ENCODE assay signal across 8 mouse cellular contexts in the genomic region with DNA sequence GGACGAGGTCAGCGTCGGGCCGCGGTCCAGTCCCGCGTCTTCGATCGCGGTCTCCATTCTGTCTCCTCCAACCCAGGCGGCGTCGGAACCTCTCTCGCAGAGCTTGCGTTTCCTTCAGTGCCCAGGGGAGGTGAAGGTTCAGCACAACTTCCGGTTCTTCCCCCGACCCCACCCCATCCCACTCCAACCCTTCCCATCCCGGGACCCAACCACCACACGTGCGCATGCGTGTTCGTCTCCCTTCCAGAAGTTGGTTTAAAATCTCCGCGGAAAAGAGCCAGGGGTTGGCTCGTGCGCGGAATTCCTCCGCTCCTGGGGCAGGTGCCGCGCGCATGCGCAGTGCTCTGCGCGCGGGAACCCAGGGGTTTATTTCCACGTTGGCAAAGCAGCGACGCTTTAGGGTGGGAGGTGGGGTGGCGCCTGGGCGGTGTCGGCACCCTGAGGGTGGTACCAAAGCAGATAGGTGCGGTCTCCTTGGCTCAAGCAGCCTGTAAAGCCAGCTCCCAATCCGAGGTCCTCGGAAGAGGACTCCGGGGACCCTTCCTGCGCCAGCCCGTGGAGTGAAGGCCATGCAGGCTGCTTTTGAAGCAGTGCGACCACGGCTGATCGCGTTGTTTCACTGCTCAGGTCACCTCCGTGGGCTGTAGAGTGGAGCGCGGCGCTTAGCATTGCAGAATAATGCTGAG. TPM values are rescaled to one million over a fixed set of nuclear protein-coding genes. Genes with fewer than 3 reads are reported as not detected.
DNase-seq lines count a peak whose midpoint lies in the region; ATAC-seq and TF ChIP-seq lines count a peak whose summit lies in the region.

A gene (minus strand): TSS at position 145 of the 686 bp plus-strand sequence.

- no peak for TF ChIP-seq RAD21 in MEL (IDR thresholded peaks at IDR 0.05; ENCODE audit: low read depth, low read length)

- peaks cover 3 to 9% of the 10 kb centered on the region in 2 experiments for H3K4me1 ChIP-seq in MEL (ENCODE audit: control insufficient read depth in 1 of 2, insufficient read depth in 2 of 2, low read length in 2 of 2)
- H3K4me1 ChIP-seq in forebrain, embryonic 16.5 days (replicated peaks; ENCODE audit: control insufficient read depth, insufficient read depth, low read length): peaks cover 15% of the 10 kb centered on the region
- peaks cover 11% of the 10 kb centered on the region; the same call in 1 of the 2 replicates for H3K4me1 ChIP-seq in lung, embryonic 14.5 days (ENCODE audit: insufficient read depth)
- peaks cover 2% of the 10 kb centered on the region for H3K4me1 ChIP-seq in olfactory bulb, adult 2 months (ENCODE audit: control insufficient read depth, insufficient read depth, low read length)

- peak; percentile 98 for ATAC-seq in forebrain, embryonic 16.5 days
- ATAC-seq in lung, embryonic 14.5 days (ENCODE audit: insufficient read depth): peak; percentile 98

- under 1% methylated on average over 55 of the region's 55 CpGs for WGBS in forebrain, embryonic 16.5 days
- WGBS in lung, embryonic 14.5 days: under 1% methylated on average over 55 of the region's 55 CpGs
- under 1% methylated on average over 55 of the region's 55 CpGs for WGBS in olfactory bulb, adult 2 months

- H3K79me2 ChIP-seq in MEL (ENCODE audit: control insufficient read depth, insufficient read depth, low read length, poor library complexity): peaks cover 15% of the 10 kb centered on the region

- H3K27me3 ChIP-seq in MEL (ENCODE audit: control insufficient read depth in 1 of 2, insufficient read depth in 2 of 2, low read length in 2 of 2): no peaks in the 10 kb centered on the region
- H3K27me3 ChIP-seq in forebrain, embryonic 16.5 days (replicated peaks; ENCODE audit: control insufficient read depth, insufficient read depth, low read length): no peaks in the 10 kb centered on the region
- no peaks in the 10 kb centered on the region for H3K27me3 ChIP-seq in lung, embryonic 14.5 days (ENCODE audit: insufficient read depth, low read length)

- no peaks in the 10 kb centered on the region for H3K9me3 ChIP-seq in MEL (replicated peaks; ENCODE audit: insufficient read depth, low read length)
- no peaks in the 10 kb centered on the region for H3K9me3 ChIP-seq in forebrain, embryonic 16.5 days (ENCODE audit: control insufficient read depth, low read length)
- H3K9me3 ChIP-seq in lung, embryonic 14.5 days (ENCODE audit: low read depth, low read length): no peaks in the 10 kb centered on the region

- H3K9ac ChIP-seq in MEL (ENCODE audit: control insufficient read depth, low read depth, low read length, poor library complexity, severe bottlenecking): peak within 1 kb of the TSS; percentile 99
- peak within 1 kb of the TSS; percentile 83 for H3K9ac ChIP-seq in forebrain, embryonic 16.5 days (replicated peaks; ENCODE audit: low read depth, low read length)
- H3K9ac ChIP-seq in lung, embryonic 14.5 days: peak within 1 kb of the TSS; percentile 88

- intact Hi-C loops in heart, postnatal 36 days (cut with DNase I): loop anchor here (2.0 to 5.0 kb wide), 3 partner anchors 48 to 200 kb away; a partner anchor contains a TSS

- peak within 1 kb of the TSS; percentile 67 to 99 for H3K4me3 ChIP-seq in MEL (ENCODE audit: control insufficient read depth in 1 of 2, insufficient read depth in 1 of 2, low read depth in 2 of 2, low read length in 2 of 2)
- peak within 1 kb of the TSS; percentile 72 for H3K4me3 ChIP-seq in forebrain, embryonic 16.5 days (replicated peaks; ENCODE audit: low read length)
- peak within 1 kb of the TSS; percentile 77 for H3K4me3 ChIP-seq in layer of hippocampus, adult 2 months
- peak within 1 kb of the TSS; percentile 92 for H3K4me3 ChIP-seq in lung, embryonic 14.5 days (ENCODE audit: low read depth, low read length)
- peak within 1 kb of the TSS; percentile 77 for H3K4me3 ChIP-seq in olfactory bulb, adult 2 months (ENCODE audit: insufficient read depth, low read depth, low read length)

- TF ChIP-seq POLR2A in MEL (IDR thresholded peaks at IDR 0.05; ENCODE audit: control insufficient read depth in 1 of 2, insufficient read depth in 1 of 2, low read depth in 1 of 2, low read length in 2 of 2, poor library complexity in 1 of 2): peak; percentile 72 to 74; a peak in 2 of 4 replicates
- TF ChIP-seq POLR2A in olfactory bulb, adult 2 months (IDR thresholded peaks at IDR 0.05; ENCODE audit: insufficient read depth, low read depth, low read length): peak; percentile 84

- H3K27ac ChIP-seq in MEL (ENCODE audit: control insufficient read depth, low read depth, low read length): peak within 1 kb of the TSS; percentile 83
- H3K27ac ChIP-seq in forebrain, embryonic 16.5 days (ENCODE audit: low read length): peak within 1 kb of the TSS; percentile 78
- H3K27ac ChIP-seq in layer of hippocampus, adult 2 months: peak within 1 kb of the TSS; percentile 96
- H3K27ac ChIP-seq in lung, embryonic 14.5 days (ENCODE audit: low read depth): peak within 1 kb of the TSS; percentile 96
- H3K27ac ChIP-seq in olfactory bulb, adult 2 months (ENCODE audit: insufficient read depth, low read depth, low read length): peak within 1 kb of the TSS; percentile 36

- TF ChIP-seq EP300 in MEL (IDR thresholded peaks at IDR 0.05; ENCODE audit: low read depth in 1 of 2, low read length in 2 of 2): no peak

- TF ChIP-seq CTCF in MEL (IDR thresholded peaks at IDR 0.05 in 2 of 3, conservative IDR thresholded peaks at IDR 0.05 in 1 of 3; ENCODE audit: control insufficient read depth in 1 of 3, insufficient read depth in 1 of 3, low read depth in 2 of 3, low read length in 3 of 3, poor library complexity in 1 of 3, severe bottlenecking in 1 of 3): no peak
- no peak; the same call in 1 of the 2 replicates for TF ChIP-seq CTCF in layer of hippocampus, adult 2 months (conservative IDR thresholded peaks at IDR 0.05)
- no peak for TF ChIP-seq CTCF in lung, embryonic 14.5 days (IDR thresholded peaks at IDR 0.05; ENCODE audit: low read depth)
- no peak for TF ChIP-seq CTCF in olfactory bulb, adult 2 months (IDR thresholded peaks at IDR 0.05; ENCODE audit: insufficient read depth, low read depth, low read length)

- peak within 1 kb of the TSS; percentile 89 for H3K4me2 ChIP-seq in forebrain, embryonic 16.5 days (ENCODE audit: low read length)
- peak within 1 kb of the TSS; percentile 92 for H3K4me2 ChIP-seq in lung, embryonic 14.5 days

- peaks cover 6 to 14% of the 10 kb centered on the region in 2 experiments for H3K36me3 ChIP-seq in MEL (ENCODE audit: control insufficient read depth in 1 of 2, insufficient read depth in 2 of 2, low read length in 2 of 2)
- H3K36me3 ChIP-seq in forebrain, embryonic 16.5 days (ENCODE audit: control insufficient read depth, insufficient read depth): peaks cover 2% of the 10 kb centered on the region; the same call in 1 of the 2 replicates
- peaks cover 23% of the 10 kb centered on the region for H3K36me3 ChIP-seq in lung, embryonic 14.5 days (ENCODE audit: insufficient read depth)

- peak; percentile 98 for DNase-seq in MEL (ENCODE audit: low read depth, low spot score)
- peak; percentile 95 for DNase-seq in cerebellum, adult 18-20 months
- peak; percentile 89 to 92 for DNase-seq in heart, postnatal 36 days
- peak; percentile 96 for DNase-seq in layer of hippocampus, adult 2 months (ENCODE audit: low spot score in 2 of 2)
- peak; percentile 99 for DNase-seq in lung, embryonic 14.5 days
- DNase-seq in thymus, postnatal 10 days (ENCODE audit: low spot score in 2 of 2): peak; percentile 81 to 84

TF ChIP-seq in MEL, 35 proteins besides CTCF, POLR2A, EP300 and RAD21 (continues in another document):
- TF ChIP-seq CHD1 (IDR thresholded peaks at IDR 0.05; ENCODE audit: low read depth, low read length) (no peak), TBP (IDR thresholded peaks at IDR 0.05; ENCODE audit: low read depth, low read length) (peak; percentile 82; the same call in 1 of the 2 replicates), MXI1 (IDR thresholded peaks at IDR 0.05; ENCODE audit: low read depth, low read length) (peak; percentile 84), BHLHE40 (IDR thresholded peaks at IDR 0.05; ENCODE audit: borderline replicate concordance, low read depth, low read length) (peak; percentile 68; the same call in 1 of the 2 replicates), KAT2A (conservative IDR thresholded peaks at IDR 0.05; ENCODE audit: low read depth, low read length) (no peak; the same call in 1 of the 2 replicates), ETS1 (IDR thresholded peaks at IDR 0.05; ENCODE audit: low read depth, low read length) (peak; percentile 59; the same call in 1 of the 2 replicates), MAX (IDR thresholded peaks at IDR 0.05; ENCODE audit: low read length) (peak; percentile 86), SIN3A (IDR thresholded peaks at IDR 0.05; ENCODE audit: low read length) (peak; percentile 92), MYC (IDR thresholded peaks at IDR 0.05; ENCODE audit: low read depth, low read length) (peak; percentile 48; the same call in 1 of the 2 replicates), E2F4 (IDR thresholded peaks at IDR 0.05; ENCODE audit: borderline replicate concordance, low read depth, low read length) (peak; percentile 91), POLR2AphosphoS5 (IDR thresholded peaks at IDR 0.05; ENCODE audit: borderline replicate concordance, low read depth, low read length) (no peak), USF2 (IDR thresholded peaks at IDR 0.05; ENCODE audit: borderline replicate concordance in 1 of 2, insufficient read depth in 1 of 2, low read depth in 1 of 2, low read length in 2 of 2) (no peak), TAL1 (IDR thresholded peaks at IDR 0.05; ENCODE audit: low read length) (no peak), USF1 (IDR thresholded peaks at IDR 0.05; ENCODE audit: low read depth, low read length) (peak; percentile 47; the same call in 1 of the 2 replicates), TCF12 (IDR thresholded peaks at IDR 0.05; ENCODE audit: low read depth, low read length) (peak; percentile 53; the same call in 1 of the 2 replicates), ZMIZ1 (IDR thresholded peaks at IDR 0.05; ENCODE audit: low read depth, low read length) (peak; percentile 77; the same call in 1 of the 2 replicates), ZNF384 (IDR thresholded peaks at IDR 0.05; ENCODE audit: low read depth, low read length) (no peak), JUND (IDR thresholded peaks at IDR 0.05; ENCODE audit: low read depth, low read length) (no peak), MAFK (IDR thresholded peaks at IDR 0.05; ENCODE audit: borderline replicate concordance, low read depth, low read length) (no peak)

RNA-seq across cellular contexts. Expression of the gene that starts here (rescaled TPM):
- 16.7 and 18.0 TPM in 2 replicates for total RNA-seq in MEL (2012; rRNA removed)
- polyA plus RNA-seq in MEL (2012; ENCODE audit: insufficient read depth in 1 of 2, insufficient read length in 2 of 2, low read depth in 1 of 2, low replicate concordance in 2 of 2, missing spikeins in 1 of 2): 10 to 100 TPM in 1 of 2 experiments, not detected in 1; 33.0 TPM
- polyA plus RNA-seq in forebrain, embryonic 16.5 days (2015; fragmentation: Nextera tagmentation; extraction: Ambion mirVana): 21.2 and 26.1 TPM in 2 replicates
- total RNA-seq in heart, postnatal 36 days (2021): 10 to 100 TPM; 11.9 to 14.1 TPM
- 10 to 100 TPM; 25.7 to 32.2 TPM for total RNA-seq in layer of hippocampus, adult 2 months (2021)
- polyA plus RNA-seq in lung, embryonic 14.5 days (2014; fragmentation: Nextera tagmentation; extraction: Ambion mirVana): 20.0 and 24.3 TPM in 2 replicates
- polyA plus RNA-seq in olfactory bulb, adult 2 months (2012; ENCODE audit: insufficient read depth, insufficient read length, low replicate concordance, missing spikeins): not detected in 2 replicates

Comparison
In these comparisons a context has a peak if more than half of its experiments do, and no peak if none do; other contexts are left out.
1. Peak in every context shown above with its lines: DNase-seq, ATAC-seq, H3K4me3 ChIP-seq and H3K27ac ChIP-seq.
2. H3K27ac ChIP-seq: peak in every context shown above with its lines; median percentile 96 in layer of hippocampus, adult 2 months; 96 in lung, embryonic 14.5 days; 83 in MEL; 78 in forebrain, embryonic 16.5 days; 36 in olfactory bulb, adult 2 months.